Mouse (Mus musculus): ENCODE measurements around the gene Msl2. TPM values are rescaled to one million over a fixed set of nuclear protein-coding genes. Genes with fewer than 3 reads are reported as not detected.

Gene Msl2
- polyA plus RNA-seq, 1 experiment, result 64.0 TPM

GRCm38 (mm10) chr9:101057156-101057555 lies 16.7 kb upstream of the Msl2 start:
- Histone ChIP-seq H3K27ac (ENCODE audit: control insufficient read depth, insufficient read depth, low read length) (no peak overlapping the region), H3K27me3 (ENCODE audit: control insufficient read depth, insufficient read depth, low read length) (no peaks in the 10 kb centered on the region), H3K4me3 (ENCODE audit: control insufficient read depth, insufficient read depth, low read length) (no peak overlapping the region), H3K4me1 (replicated peaks; ENCODE audit: control insufficient read depth, insufficient read depth, low read length) (peaks cover 6% of the 10 kb centered on the region), H3K36me3 (ENCODE audit: control insufficient read depth, insufficient read depth, low read length) (no peaks in the 10 kb centered on the region)
- TF ChIP-seq CTCF (IDR thresholded peaks at IDR 0.05; ENCODE audit: borderline replicate concordance, control insufficient read depth, extremely low read depth, insufficient read depth, low read length, poor library complexity), result no peak
- no peak for TF ChIP-seq POLR2A (IDR thresholded peaks at IDR 0.05; ENCODE audit: control insufficient read depth, extremely low read depth, insufficient read depth, low read length, poor library complexity)
- DNase-seq, result no peak
- 97% methylated on average over 4 of the region's 4 CpGs for WGBS

GRCm38 (mm10) chr9:101061035-101061434 lies 12.9 kb upstream of the Msl2 start:
- Histone ChIP-seq H3K27me3 (ENCODE audit: control insufficient read depth, insufficient read depth, low read length) (no peaks in the 10 kb centered on the region), H3K36me3 (ENCODE audit: control insufficient read depth, insufficient read depth, low read length) (no peaks in the 10 kb centered on the region), H3K4me3 (ENCODE audit: control insufficient read depth, insufficient read depth, low read length) (no peak overlapping the region), H3K27ac (ENCODE audit: control insufficient read depth, insufficient read depth, low read length) (peak overlapping the region; percentile 99), H3K4me1 (replicated peaks; ENCODE audit: control insufficient read depth, insufficient read depth, low read length) (peaks cover 6% of the 10 kb centered on the region)
- no peak for TF ChIP-seq CTCF (IDR thresholded peaks at IDR 0.05; ENCODE audit: borderline replicate concordance, control insufficient read depth, extremely low read depth, insufficient read depth, low read length, poor library complexity)
- TF ChIP-seq POLR2A (IDR thresholded peaks at IDR 0.05; ENCODE audit: control insufficient read depth, extremely low read depth, insufficient read depth, low read length, poor library complexity), result no peak
- peak; percentile 82 for DNase-seq
- 22% methylated on average over 11 of the region's 11 CpGs for WGBS

- Histone ChIP-seq H3K4me1 (replicated peaks; ENCODE audit: control insufficient read depth, insufficient read depth, low read length) (peaks cover 6% of the 10 kb centered on the region), H3K36me3 (ENCODE audit: control insufficient read depth, insufficient read depth, low read length) (no peaks in the 10 kb centered on the region), H3K27me3 (ENCODE audit: control insufficient read depth, insufficient read depth, low read length) (no peaks in the 10 kb centered on the region), H3K27ac (ENCODE audit: control insufficient read depth, insufficient read depth, low read length) (no peak overlapping the region), H3K4me3 (ENCODE audit: control insufficient read depth, insufficient read depth, low read length) (no peak overlapping the region)
- TF ChIP-seq CTCF (IDR thresholded peaks at IDR 0.05; ENCODE audit: borderline replicate concordance, control insufficient read depth, extremely low read depth, insufficient read depth, low read length, poor library complexity) (no peak), POLR2A (IDR thresholded peaks at IDR 0.05; ENCODE audit: control insufficient read depth, extremely low read depth, insufficient read depth, low read length, poor library complexity) (no peak)
- WGBS, result 92% methylated on average over 6 of the region's 6 CpGs
- no peak for DNase-seq
Observed at GRCm38 (mm10) chr9:101062253-101062780, 11.6 kb upstream of the Msl2 start.

GRCm38 (mm10) chr9:101065076-101065602 lies 8.8 kb upstream of the Msl2 start:
- TF ChIP-seq POLR2A (IDR thresholded peaks at IDR 0.05; ENCODE audit: control insufficient read depth, extremely low read depth, insufficient read depth, low read length, poor library complexity), result no peak
- TF ChIP-seq CTCF (IDR thresholded peaks at IDR 0.05; ENCODE audit: borderline replicate concordance, control insufficient read depth, extremely low read depth, insufficient read depth, low read length, poor library complexity), result no peak
- H3K27ac ChIP-seq (ENCODE audit: control insufficient read depth, insufficient read depth, low read length), result no peak overlapping the region
- H3K4me3 ChIP-seq (ENCODE audit: control insufficient read depth, insufficient read depth, low read length), result no peak overlapping the region
- no peaks in the 10 kb centered on the region for H3K27me3 ChIP-seq (ENCODE audit: control insufficient read depth, insufficient read depth, low read length)
- H3K36me3 ChIP-seq (ENCODE audit: control insufficient read depth, insufficient read depth, low read length), result no peaks in the 10 kb centered on the region
- WGBS, result 97% methylated on average over 3 of the region's 3 CpGs
- DNase-seq, result no peak
- peaks cover 6% of the 10 kb centered on the region for H3K4me1 ChIP-seq (replicated peaks; ENCODE audit: control insufficient read depth, insufficient read depth, low read length)

GRCm38 (mm10) chr9:101069781-101070180 lies 4.1 kb upstream of the Msl2 start:
- 96% methylated on average over 3 of the region's 3 CpGs for WGBS
- TF ChIP-seq CTCF (IDR thresholded peaks at IDR 0.05; ENCODE audit: borderline replicate concordance, control insufficient read depth, extremely low read depth, insufficient read depth, low read length, poor library complexity) (no peak), POLR2A (IDR thresholded peaks at IDR 0.05; ENCODE audit: control insufficient read depth, extremely low read depth, insufficient read depth, low read length, poor library complexity) (no peak)
- no peaks in the 10 kb centered on the region for H3K4me1 ChIP-seq (replicated peaks; ENCODE audit: control insufficient read depth, insufficient read depth, low read length)
- no peak overlapping the region for H3K4me3 ChIP-seq (ENCODE audit: control insufficient read depth, insufficient read depth, low read length)
- H3K27ac ChIP-seq (ENCODE audit: control insufficient read depth, insufficient read depth, low read length), result no peak overlapping the region
- no peaks in the 10 kb centered on the region for H3K27me3 ChIP-seq (ENCODE audit: control insufficient read depth, insufficient read depth, low read length)
- H3K36me3 ChIP-seq (ENCODE audit: control insufficient read depth, insufficient read depth, low read length), result no peaks in the 10 kb centered on the region
- no peak for DNase-seq

GRCm38 (mm10) chr9:101072506-101072905 lies 1.4 kb upstream of the Msl2 start:
- H3K4me1 ChIP-seq (replicated peaks; ENCODE audit: control insufficient read depth, insufficient read depth, low read length), result no peaks in the 10 kb centered on the region
- no peaks in the 10 kb centered on the region for H3K36me3 ChIP-seq (ENCODE audit: control insufficient read depth, insufficient read depth, low read length)
- TF ChIP-seq POLR2A (IDR thresholded peaks at IDR 0.05; ENCODE audit: control insufficient read depth, extremely low read depth, insufficient read depth, low read length, poor library complexity), result no peak
- TF ChIP-seq CTCF (IDR thresholded peaks at IDR 0.05; ENCODE audit: borderline replicate concordance, control insufficient read depth, extremely low read depth, insufficient read depth, low read length, poor library complexity), result no peak
- no peak overlapping the region for H3K27ac ChIP-seq (ENCODE audit: control insufficient read depth, insufficient read depth, low read length)
- 40% methylated on average over 5 of the region's 5 CpGs for WGBS
- no peaks in the 10 kb centered on the region for H3K27me3 ChIP-seq (ENCODE audit: control insufficient read depth, insufficient read depth, low read length)
- no peak for DNase-seq
- H3K4me3 ChIP-seq (ENCODE audit: control insufficient read depth, insufficient read depth, low read length), result no peak overlapping the region
